Comparison of ENCODE assay signal across 11 mouse cellular contexts in the genomic region with DNA sequence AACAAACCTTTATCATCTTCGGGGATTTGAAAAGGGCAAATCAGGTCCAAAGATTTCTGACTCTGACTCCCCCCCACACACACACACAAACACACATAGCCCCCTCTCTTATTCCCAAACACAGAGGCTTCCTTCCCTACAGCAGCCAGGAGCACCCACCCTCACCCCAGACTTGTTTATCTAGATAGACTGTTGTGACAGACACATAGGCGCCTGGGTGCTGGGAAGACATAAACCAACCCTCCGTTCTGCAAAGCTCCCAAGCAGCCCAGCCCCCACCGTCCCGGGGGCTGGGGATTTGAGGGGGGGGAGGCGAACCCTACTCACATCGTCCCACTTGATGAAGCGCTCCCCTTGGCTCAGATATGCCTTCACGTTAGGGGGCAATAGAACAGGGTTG. TPM values are rescaled to one million over a fixed set of nuclear protein-coding genes. Genes with fewer than 3 reads are reported as not detected.
A peak's percentile ranks its signal among the peaks of the same experiment; 100 is the strongest.
DNase-seq lines count a peak whose midpoint lies in the region; ATAC-seq and TF ChIP-seq lines count a peak whose summit lies in the region.
"Had no signal": no experiment of that assay in that cellular context is flagged by ENCODE, and none has a peak within 500 bp of the region (broad histone marks: within the 10 kb centered on the region; RNA-seq: fewer than 3 reads in every experiment).

No protein-coding gene starts in this region.

- H3K9ac ChIP-seq in heart, postnatal 0 days (replicated peaks; ENCODE audit: low read depth, low read length) = no peak overlapping the region
- no peak overlapping the region for H3K9ac ChIP-seq in liver, embryonic 15.5 days

- TF ChIP-seq EP300 in heart, postnatal 0 days (IDR thresholded peaks at IDR 0.05; ENCODE audit: low read depth) = no peak

- peaks cover 23% of the 10 kb centered on the region for H3K4me1 ChIP-seq in heart, postnatal 0 days (ENCODE audit: control insufficient read depth, insufficient read depth)
- H3K4me1 ChIP-seq in liver, embryonic 15.5 days (replicated peaks) = peaks cover 25% of the 10 kb centered on the region
- H3K4me1 ChIP-seq in forebrain, embryonic 10.5 days = peaks cover 19% of the 10 kb centered on the region

- WGBS in heart, postnatal 0 days = 40% methylated on average over 9 of the region's 9 CpGs
- WGBS in liver, embryonic 15.5 days (ENCODE audit: insufficient replicate concordance) = 4% methylated on average over 9 of the region's 9 CpGs
- WGBS in forebrain, embryonic 10.5 days = 25% methylated on average over 9 of the region's 9 CpGs

- TF ChIP-seq CTCF in heart, postnatal 0 days (IDR thresholded peaks at IDR 0.05; ENCODE audit: low read depth) = no peak

- H3K9me3 ChIP-seq in heart, postnatal 0 days (replicated peaks; ENCODE audit: control insufficient read depth, low read length) = no peaks in the 10 kb centered on the region
- H3K9me3 ChIP-seq in liver, embryonic 15.5 days (replicated peaks) = no peaks in the 10 kb centered on the region
- no peaks in the 10 kb centered on the region for H3K9me3 ChIP-seq in forebrain, embryonic 10.5 days

- no peak for ATAC-seq in heart, postnatal 0 days (ENCODE audit: insufficient read depth, low read depth)
- no peak for ATAC-seq in liver, embryonic 15.5 days (ENCODE audit: insufficient read depth)

- peak overlapping the region; percentile 2; the same call in 1 of the 2 replicates for H3K4me3 ChIP-seq in heart, postnatal 0 days (ENCODE audit: low read depth, low read length)
- peak overlapping the region; percentile 39 for H3K4me3 ChIP-seq in liver, embryonic 15.5 days (replicated peaks)
- H3K4me3 ChIP-seq in forebrain, embryonic 10.5 days = no peak overlapping the region

- no peak for DNase-seq in heart, postnatal 0 days (ENCODE audit: low spot score)
- no peak for DNase-seq in heart, postnatal 10 days
- peak; percentile 13 for DNase-seq in urinary bladder, adult 2 months (ENCODE audit: low spot score)
- DNase-seq in urinary bladder, postnatal 4 days (ENCODE audit: low spot score in 2 of 2) = no peak
- no peak for DNase-seq in left cerebral cortex, postnatal 14 days (ENCODE audit: low spot score in 2 of 2)
- no peak for DNase-seq in spleen, adult 18-20 months
- DNase-seq in forebrain, embryonic 10.5 days (ENCODE audit: extremely low spot score, low spot score) = no peak
- DNase-seq: adrenal gland, postnatal 10 days had no signal

- intact Hi-C loops in heart, postnatal 10 days (cut with DNase I) = no loop called here
- intact Hi-C loops in left cerebral cortex, postnatal 14 days (cut with DNase I) = no loop called here

- no peaks in the 10 kb centered on the region for H3K36me3 ChIP-seq in heart, postnatal 0 days (replicated peaks; ENCODE audit: control insufficient read depth, insufficient read depth, low read length)
- H3K36me3 ChIP-seq in liver, embryonic 15.5 days (replicated peaks) = no peaks in the 10 kb centered on the region
- H3K36me3 ChIP-seq in forebrain, embryonic 10.5 days (replicated peaks) = no peaks in the 10 kb centered on the region

- peak overlapping the region; percentile 36; the same call in 1 of the 2 replicates for H3K4me2 ChIP-seq in heart, postnatal 0 days (ENCODE audit: low read depth, low read length)
- H3K4me2 ChIP-seq in liver, embryonic 15.5 days = peak overlapping the region; percentile 43

- no peak overlapping the region for H3K27ac ChIP-seq in heart, postnatal 0 days (ENCODE audit: low read depth)
- peak overlapping the region; percentile 56 for H3K27ac ChIP-seq in liver, embryonic 15.5 days (replicated peaks)
- H3K27ac ChIP-seq in forebrain, embryonic 10.5 days = no peak overlapping the region

- H3K27me3 ChIP-seq in heart, postnatal 0 days (ENCODE audit: control insufficient read depth, insufficient read depth, low read length) = no peaks in the 10 kb centered on the region
- H3K27me3 ChIP-seq in liver, embryonic 15.5 days = peaks cover 59% of the 10 kb centered on the region
- H3K27me3 ChIP-seq in forebrain, embryonic 10.5 days (ENCODE audit: poor library complexity, severe bottlenecking) = peaks cover 91% of the 10 kb centered on the region

RNA-seq across cellular contexts. Expression of a gene that starts 0.3 kb away (rescaled TPM):
- 1.6 and 7.6 TPM in 2 replicates for total RNA-seq in heart, postnatal 0 days (2014; rRNA removed; ENCODE audit: low replicate concordance)
- polyA plus RNA-seq in heart, postnatal 0 days (2015; fragmentation: Nextera tagmentation; extraction: Ambion mirVana) = 2.0 and 2.6 TPM in 2 replicates
- total RNA-seq in heart, postnatal 10 days (2021) = 1 to 10 TPM; 1.9 to 2.4 TPM
- 2.6 and 3.0 TPM in 2 replicates for polyA plus RNA-seq in urinary bladder, adult 2 months (2012; rRNA removed)
- polyA plus RNA-seq in liver, embryonic 15.5 days (2015; fragmentation: Nextera tagmentation; extraction: Ambion mirVana) = 2.3 and 2.9 TPM in 2 replicates
- 1 to 10 TPM; 2.4 to 2.8 TPM for total RNA-seq in left cerebral cortex, postnatal 14 days (2021)
- 0.38 and 0.46 TPM in 2 replicates for polyA plus RNA-seq in forebrain, embryonic 10.5 days (2016; fragmentation: Nextera tagmentation; extraction: Ambion mirVana)

RNA-seq across cellular contexts. Expression of a gene that starts 17.6 kb away (rescaled TPM):
- total RNA-seq in heart, postnatal 0 days (2014; rRNA removed; ENCODE audit: low replicate concordance) = 39.4 and 44.2 TPM in 2 replicates
- polyA plus RNA-seq in heart, postnatal 0 days (2015; fragmentation: Nextera tagmentation; extraction: Ambion mirVana) = 39.9 and 48.4 TPM in 2 replicates
- total RNA-seq in heart, postnatal 10 days (2021) = 10 to 100 TPM; 27.4 to 37.4 TPM
- 35.9 and 38.5 TPM in 2 replicates for polyA plus RNA-seq in urinary bladder, adult 2 months (2012; rRNA removed)
- 12.3 and 12.6 TPM in 2 replicates for polyA plus RNA-seq in liver, embryonic 15.5 days (2015; fragmentation: Nextera tagmentation; extraction: Ambion mirVana)
- 10 to 100 TPM; 30.8 to 33.4 TPM for total RNA-seq in left cerebral cortex, postnatal 14 days (2021)
- polyA plus RNA-seq in forebrain, embryonic 10.5 days (2016; fragmentation: Nextera tagmentation; extraction: Ambion mirVana) = 19.8 and 21.7 TPM in 2 replicates

RNA-seq across cellular contexts. Expression of a gene that starts 24.1 kb away (rescaled TPM):
- total RNA-seq in heart, postnatal 0 days (2014; rRNA removed; ENCODE audit: low replicate concordance) = 7.6 and 14.3 TPM in 2 replicates
- 1.6 and 2.0 TPM in 2 replicates for polyA plus RNA-seq in heart, postnatal 0 days (2015; fragmentation: Nextera tagmentation; extraction: Ambion mirVana)
- total RNA-seq in heart, postnatal 10 days (2021) = 1 to 10 TPM in 1 of 2 experiments, under 1 TPM in 1; 0.64 to 1.7 TPM
- polyA plus RNA-seq in urinary bladder, adult 2 months (2012; rRNA removed) = 0.69 and 0.93 TPM in 2 replicates
- polyA plus RNA-seq in liver, embryonic 15.5 days (2015; fragmentation: Nextera tagmentation; extraction: Ambion mirVana) = 0.07 and 0.08 TPM in 2 replicates
- 10 to 100 TPM; 15.7 to 17.3 TPM for total RNA-seq in left cerebral cortex, postnatal 14 days (2021)
- not detected in 2 replicates for polyA plus RNA-seq in forebrain, embryonic 10.5 days (2016; fragmentation: Nextera tagmentation; extraction: Ambion mirVana)

RNA-seq across cellular contexts. Expression of a gene that starts 34.5 kb away (rescaled TPM):
- 5.7 and 6.8 TPM in 2 replicates for total RNA-seq in heart, postnatal 0 days (2014; rRNA removed; ENCODE audit: low replicate concordance)
- 3.3 and 3.4 TPM in 2 replicates for polyA plus RNA-seq in heart, postnatal 0 days (2015; fragmentation: Nextera tagmentation; extraction: Ambion mirVana)
- total RNA-seq in heart, postnatal 10 days (2021) = 1 to 10 TPM; 8.4 to 9.9 TPM
- polyA plus RNA-seq in urinary bladder, adult 2 months (2012; rRNA removed) = 19.3 and 23.1 TPM in 2 replicates
- polyA plus RNA-seq in liver, embryonic 15.5 days (2015; fragmentation: Nextera tagmentation; extraction: Ambion mirVana) = 0.20 and 0.29 TPM in 2 replicates
- 1 to 10 TPM; 3.1 to 3.3 TPM for total RNA-seq in left cerebral cortex, postnatal 14 days (2021)
- polyA plus RNA-seq in forebrain, embryonic 10.5 days (2016; fragmentation: Nextera tagmentation; extraction: Ambion mirVana) = 0.53 and 0.64 TPM in 2 replicates
- total RNA-seq: neutrophil, adult 5-6 weeks had no signal

RNA-seq across cellular contexts. Expression of a gene that starts 44.7 kb away (rescaled TPM):
- not detected in 2 replicates for total RNA-seq in heart, postnatal 0 days (2014; rRNA removed; ENCODE audit: low replicate concordance)
- polyA plus RNA-seq in heart, postnatal 0 days (2015; fragmentation: Nextera tagmentation; extraction: Ambion mirVana) = not detected in 2 replicates
- not detected for total RNA-seq in heart, postnatal 10 days (2021)
- 0.16 TPM in 1 of 2 replicates, not detected in the other for polyA plus RNA-seq in urinary bladder, adult 2 months (2012; rRNA removed)
- polyA plus RNA-seq in liver, embryonic 15.5 days (2015; fragmentation: Nextera tagmentation; extraction: Ambion mirVana) = not detected in 2 replicates
- total RNA-seq in left cerebral cortex, postnatal 14 days (2021) = not detected
- not detected in 2 replicates for polyA plus RNA-seq in forebrain, embryonic 10.5 days (2016; fragmentation: Nextera tagmentation; extraction: Ambion mirVana)
- total RNA-seq: adrenal gland, postnatal 10 days; neutrophil, adult 5-6 weeks had no signal
- polyA plus RNA-seq: cortical plate, adult 2 months had no signal
